8 mouse cellular contexts compared by ENCODE assay signal in genomic region chr1:171360253-171360652, GRCm38 (mm10). TPM values are rescaled to one million over a fixed set of nuclear protein-coding genes. Genes with fewer than 3 reads are reported as not detected.
DNase-seq lines count a peak whose midpoint lies in the region; ATAC-seq and TF ChIP-seq lines count a peak whose summit lies in the region.

No protein-coding gene starts in this region.

- no peak for ATAC-seq in hindbrain, embryonic 14.5 days (ENCODE audit: low FRiP score)
- peak; percentile 2; the same call in 1 of the 2 replicates for ATAC-seq in megakaryocyte, adult 5-6 weeks (ENCODE audit: poor library complexity, severe bottlenecking)

- WGBS in hindbrain, embryonic 14.5 days = 1% methylated on average over 24 of the region's 26 CpGs

- 0 out of 2 replicates have a peak overlapping the region, but pooled peaks have one; percentile 4 for H3K9ac ChIP-seq in ES-Bruce4 (ENCODE audit: low read depth, poor library complexity, severe bottlenecking)
- peak overlapping the region; percentile 72 for H3K9ac ChIP-seq in hindbrain, embryonic 14.5 days

- no peaks in the 10 kb centered on the region for H3K27me3 ChIP-seq in ES-Bruce4 (ENCODE audit: control insufficient read depth, insufficient read depth, low read length, poor library complexity, severe bottlenecking)
- no peaks in the 10 kb centered on the region for H3K27me3 ChIP-seq in hindbrain, embryonic 14.5 days (ENCODE audit: control insufficient read depth, insufficient read depth, low read length)

- H3K4me3 ChIP-seq in ES-Bruce4 (ENCODE audit: low read depth, low read length) = peak overlapping the region; percentile 67
- H3K4me3 ChIP-seq in hindbrain, embryonic 14.5 days (replicated peaks; ENCODE audit: low read length) = peak overlapping the region; percentile 44

- H3K36me3 ChIP-seq in ES-Bruce4 (ENCODE audit: control insufficient read depth, insufficient read depth, low read length, poor library complexity, severe bottlenecking) = peaks cover 18% of the 10 kb centered on the region
- peaks cover 32% of the 10 kb centered on the region for H3K36me3 ChIP-seq in hindbrain, embryonic 14.5 days (replicated peaks; ENCODE audit: control insufficient read depth, insufficient read depth)

- DNase-seq in kidney, adult 18-20 months = peak; percentile 22
- no peak for DNase-seq in kidney, adult 11 months
- DNase-seq in cerebellum, postnatal 14 days = peak; percentile 49 to 65
- DNase-seq in hindbrain, embryonic 14.5 days (ENCODE audit: low spot score) = no peak
- DNase-seq in testis, postnatal 10 days (ENCODE audit: low spot score) = peak; percentile 59
- no peak for DNase-seq in B cell, adult 2 months

- no peak for TF ChIP-seq POLR2A in ES-Bruce4 (IDR thresholded peaks at IDR 0.05; ENCODE audit: insufficient read depth, low read length)

- H3K27ac ChIP-seq in ES-Bruce4 (ENCODE audit: insufficient read depth, low read length) = no peak overlapping the region
- H3K27ac ChIP-seq in hindbrain, embryonic 14.5 days = peak overlapping the region; percentile 83

- no peaks in the 10 kb centered on the region for H3K9me3 ChIP-seq in ES-Bruce4 (replicated peaks; ENCODE audit: control insufficient read depth, insufficient read depth, low read length, poor library complexity, severe bottlenecking)
- no peaks in the 10 kb centered on the region for H3K9me3 ChIP-seq in hindbrain, embryonic 14.5 days (ENCODE audit: control insufficient read depth, low read length)

- no peaks in the 10 kb centered on the region for H3K4me1 ChIP-seq in ES-Bruce4 (ENCODE audit: control insufficient read depth, insufficient read depth, low read length)
- H3K4me1 ChIP-seq in hindbrain, embryonic 14.5 days (replicated peaks; ENCODE audit: control insufficient read depth, insufficient read depth, low read length) = peaks cover 11% of the 10 kb centered on the region

- no peak for TF ChIP-seq EP300 in ES-Bruce4 (IDR thresholded peaks at IDR 0.05; ENCODE audit: insufficient read depth, low read depth, low read length)

- peak overlapping the region; percentile 85 for H3K4me2 ChIP-seq in hindbrain, embryonic 14.5 days (replicated peaks)

- TF ChIP-seq CTCF in ES-Bruce4 (IDR thresholded peaks at IDR 0.05; ENCODE audit: low read depth, low read length) = no peak

RNA-seq across cellular contexts. Expression of gene Klhdc9, which starts 0.3 kb away (rescaled TPM):
- polyA plus RNA-seq in ES-Bruce4 (2011; ENCODE audit: insufficient read depth, insufficient read length, low read depth, missing spikeins) = 0.52 and 0.73 TPM in 2 replicates
- polyA plus RNA-seq in hindbrain, embryonic 14.5 days (2014; fragmentation: Nextera tagmentation; extraction: Ambion mirVana) = 2.6 and 3.9 TPM in 2 replicates
- 0.09 TPM in 1 of 2 replicates, not detected in the other for total RNA-seq in megakaryocyte, adult 5-6 weeks (2015)
- total RNA-seq in megakaryocyte, adult 5-6 weeks (2017) = 0.16 and 0.59 TPM in 2 replicates

RNA-seq across cellular contexts. Expression of gene Nectin4, which starts 9.6 kb away (rescaled TPM):
- 4.3 and 4.6 TPM in 2 replicates for polyA plus RNA-seq in ES-Bruce4 (2011; ENCODE audit: insufficient read depth, insufficient read length, low read depth, missing spikeins)
- 2.3 TPM in 2 replicates for polyA plus RNA-seq in hindbrain, embryonic 14.5 days (2014; fragmentation: Nextera tagmentation; extraction: Ambion mirVana)
- 0.66 and 1.2 TPM in 2 replicates for total RNA-seq in megakaryocyte, adult 5-6 weeks (2015)
- 1.3 and 2.1 TPM in 2 replicates for total RNA-seq in megakaryocyte, adult 5-6 weeks (2017)

RNA-seq across cellular contexts. Expression of gene Pfdn2, which starts 14.8 kb away (rescaled TPM):
- polyA plus RNA-seq in ES-Bruce4 (2011; ENCODE audit: insufficient read depth, insufficient read length, low read depth, missing spikeins) = 177 and 182 TPM in 2 replicates
- 60.3 and 66.1 TPM in 2 replicates for polyA plus RNA-seq in hindbrain, embryonic 14.5 days (2014; fragmentation: Nextera tagmentation; extraction: Ambion mirVana)
- total RNA-seq in megakaryocyte, adult 5-6 weeks (2015) = 26.1 and 38.4 TPM in 2 replicates
- total RNA-seq in megakaryocyte, adult 5-6 weeks (2017) = 16.0 and 27.3 TPM in 2 replicates

RNA-seq across cellular contexts. Expression of gene Nit1, which starts 14.8 kb away (rescaled TPM):
- 42.9 and 52.0 TPM in 2 replicates for polyA plus RNA-seq in ES-Bruce4 (2011; ENCODE audit: insufficient read depth, insufficient read length, low read depth, missing spikeins)
- polyA plus RNA-seq in hindbrain, embryonic 14.5 days (2014; fragmentation: Nextera tagmentation; extraction: Ambion mirVana) = 36.6 and 37.8 TPM in 2 replicates
- 6.5 and 9.7 TPM in 2 replicates for total RNA-seq in megakaryocyte, adult 5-6 weeks (2015)
- total RNA-seq in megakaryocyte, adult 5-6 weeks (2017) = 37.1 and 39.2 TPM in 2 replicates

RNA-seq across cellular contexts. Expression of gene Arhgap30, which starts 28.5 kb away (rescaled TPM):
- polyA plus RNA-seq in ES-Bruce4 (2011; ENCODE audit: insufficient read depth, insufficient read length, low read depth, missing spikeins) = 0.78 and 1.1 TPM in 2 replicates
- polyA plus RNA-seq in hindbrain, embryonic 14.5 days (2014; fragmentation: Nextera tagmentation; extraction: Ambion mirVana) = 0.31 and 0.71 TPM in 2 replicates
- total RNA-seq in megakaryocyte, adult 5-6 weeks (2015) = 95.6 and 105 TPM in 2 replicates
- total RNA-seq in megakaryocyte, adult 5-6 weeks (2017) = 231 and 235 TPM in 2 replicates

Comparison
In these comparisons a context has a peak if more than half of its experiments do, and no peak if none do; other contexts are left out.
1. DNase-seq: peak in kidney, adult 18-20 months (single experiment), cerebellum, postnatal 14 days (2 of 2) and testis, postnatal 10 days (single experiment); none in kidney, adult 11 months (single experiment), hindbrain, embryonic 14.5 days (single experiment) and B cell, adult 2 months (0 of 2).